Mouse (Mus musculus) layer of hippocampus, postnatal 14 days (tissue): ENCODE results near the gene Acvr1. TPM values are rescaled to one million over a fixed set of nuclear protein-coding genes. Genes with fewer than 3 reads are reported as not detected.
A peak's percentile ranks its signal among the peaks of the same experiment; 100 is the strongest.

Source experiments
- DNase-seq, 2 experiments: peaks; one replicate each; pipeline ENCODE4 v3.0.0; 2021 to 2022; ENCODE audit warnings: low spot score in 2 of 2, mixed read lengths in 1 of 2
- long read RNA-seq, 2 experiments: library from polyadenylated mRNA; stranded (forward); transcript quantifications; one replicate each; pipeline ENCODE4 v2.0.0; 2021
- total RNA-seq, 2 experiments: library from RNA; stranded (reverse); gene quantifications; 2 replicates each; pipeline ENCODE4 v1.2.3; 2021

Gene Acvr1
- total RNA-seq: 10 to 100 TPM; 49.0 to 49.9 TPM
- long read RNA-seq, experiment 1, transcript Acvr1-204 (12 exons, 3,050 nt): major isoform, 11 of 20 reads
- long read RNA-seq, experiment 1, partial matches to known transcripts: 4 of 20 reads
- long read RNA-seq, experiment 1, other reads (novel, unspliced or antisense): 2 of 20 reads
- long read RNA-seq, experiment 2, transcript Acvr1-204 (12 exons, 3,050 nt): major isoform, 13 of 32 reads
- long read RNA-seq, experiment 2, transcript Acvr1-201 (11 exons, 2,394 nt): minor isoform, 8 of 32 reads
- long read RNA-seq, experiment 2, partial matches to known transcripts: 5 of 32 reads
- long read RNA-seq, experiment 2, other reads (novel, unspliced or antisense): 5 of 32 reads

DNA sequence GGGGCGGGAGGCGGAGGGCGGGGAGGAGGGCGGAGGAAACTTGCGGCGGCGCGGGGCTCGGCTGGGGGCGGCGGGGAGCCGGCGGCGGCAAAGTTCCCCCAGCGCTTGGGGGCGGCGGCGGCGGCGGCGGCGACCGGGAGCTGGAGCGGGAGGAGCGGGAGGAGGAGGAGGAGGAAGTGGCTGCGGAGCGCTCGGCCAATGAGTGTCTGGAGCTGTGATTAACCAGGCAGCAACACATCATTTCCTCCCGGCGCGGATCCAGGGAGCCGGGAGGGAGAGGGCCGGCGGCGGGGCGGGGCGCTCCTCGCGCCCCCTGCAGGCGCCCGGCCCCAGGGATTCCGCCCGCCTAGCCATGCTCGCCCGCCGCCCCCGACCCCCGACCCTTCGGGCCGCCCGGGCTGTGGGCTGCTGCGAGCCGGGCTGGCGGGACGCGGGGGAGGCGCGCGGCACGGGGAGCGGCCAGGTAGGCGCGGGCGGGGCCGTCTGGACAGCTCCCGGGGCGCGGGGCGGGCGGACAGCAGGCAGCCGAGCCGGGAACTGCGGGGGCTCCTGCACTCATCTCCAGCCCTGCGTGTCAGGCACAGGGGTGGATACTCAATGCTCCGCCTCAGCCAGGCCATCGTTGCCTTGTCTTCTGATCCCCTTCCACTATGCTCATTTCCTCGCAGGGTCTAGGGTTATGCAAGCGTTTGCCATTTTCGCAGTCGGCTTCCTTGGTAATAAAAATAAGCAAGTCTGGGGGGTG is at the start of gene Acvr1, which contains the start of gene Upp2:
Gene Acvr1, minus strand, starts transcription at position 92 of the 745 bp plus-strand sequence.
Gene Upp2, plus strand, starts transcription at position 233 of the 745 bp plus-strand sequence.
- DNase-seq: peak; percentile 84 to 94

DNA sequence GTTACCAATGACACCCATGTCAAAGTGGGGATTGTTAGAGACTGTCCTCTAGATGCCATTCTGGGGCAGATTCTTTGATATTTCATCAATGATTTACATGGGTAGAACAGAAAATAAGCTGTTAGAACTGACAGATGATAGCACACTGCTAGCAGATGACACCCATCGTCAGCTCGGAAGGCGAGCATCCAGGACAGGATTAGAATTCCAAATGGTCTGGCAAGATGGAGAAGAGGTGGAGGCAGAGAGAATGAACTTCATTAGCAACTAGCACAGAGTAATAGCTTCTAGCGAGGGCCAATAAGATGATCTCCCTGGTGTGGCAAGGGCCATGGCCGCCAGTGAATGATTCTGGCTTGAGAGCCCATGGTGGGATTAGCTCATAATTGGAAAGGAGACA is 48.8 kb upstream of the Acvr1 start:
- peak; percentile 63 to 88 for DNase-seq

DNA sequence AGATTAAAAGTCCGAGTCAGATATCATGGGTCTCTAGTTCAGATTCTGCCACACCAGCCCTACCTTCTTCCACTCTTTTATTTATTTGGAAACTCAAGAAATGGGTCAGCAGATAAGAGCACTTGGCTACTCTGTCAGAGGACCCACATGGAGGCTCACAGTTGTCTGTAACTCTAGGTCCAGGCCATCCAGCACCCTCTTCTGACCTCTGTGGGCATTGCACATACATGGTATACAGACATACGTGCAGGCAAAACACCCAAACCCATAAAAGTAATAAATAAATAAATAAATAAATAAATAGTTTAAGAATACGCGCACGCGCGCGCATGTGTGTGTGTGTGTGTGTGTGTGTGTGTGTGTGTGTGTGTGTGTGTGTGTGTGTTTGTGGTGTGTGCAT is 47.9 kb upstream of the Acvr1 start:
- no peak for DNase-seq

DNA sequence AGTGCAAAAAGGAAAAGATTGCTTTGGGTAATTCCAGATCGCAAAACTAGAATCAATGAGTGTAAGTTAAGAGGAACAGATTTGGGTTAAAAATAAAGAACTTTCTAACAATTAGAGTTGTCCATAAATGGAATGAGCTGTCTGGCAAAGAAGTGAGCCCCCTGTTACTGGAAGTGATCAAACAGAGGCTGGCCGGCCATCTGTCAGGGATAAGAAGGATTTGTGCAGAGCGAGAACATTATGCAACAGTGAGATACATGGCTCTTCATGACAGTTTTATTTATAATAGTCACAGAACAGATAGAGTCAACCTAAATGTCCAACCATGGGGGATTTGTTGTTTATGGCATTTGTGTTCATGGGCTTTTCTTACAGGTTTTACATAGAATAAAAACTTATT is 46.8 kb upstream of the Acvr1 start:
- peak; percentile 33 to 89 for DNase-seq

DNA sequence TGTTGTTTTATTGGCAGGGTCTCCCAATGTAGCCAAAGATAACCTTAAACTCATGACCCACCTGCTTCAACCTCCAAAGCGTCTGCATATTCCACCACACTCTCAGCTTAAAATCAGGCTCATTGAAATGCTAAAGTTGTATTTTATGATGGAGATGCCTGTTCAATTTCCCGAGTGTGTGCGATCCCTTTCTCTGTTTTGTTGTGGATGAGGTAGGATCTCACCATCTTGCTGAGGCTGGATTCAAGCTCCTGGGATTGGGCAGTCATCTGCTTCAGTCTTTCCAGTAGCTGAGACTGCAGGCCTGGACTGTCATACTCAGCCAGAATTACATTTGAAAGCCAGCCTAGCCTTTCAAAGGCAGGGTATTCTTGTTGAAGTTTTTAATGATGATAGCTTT is 37.8 kb upstream of the Acvr1 start:
- DNase-seq: no peak

DNA sequence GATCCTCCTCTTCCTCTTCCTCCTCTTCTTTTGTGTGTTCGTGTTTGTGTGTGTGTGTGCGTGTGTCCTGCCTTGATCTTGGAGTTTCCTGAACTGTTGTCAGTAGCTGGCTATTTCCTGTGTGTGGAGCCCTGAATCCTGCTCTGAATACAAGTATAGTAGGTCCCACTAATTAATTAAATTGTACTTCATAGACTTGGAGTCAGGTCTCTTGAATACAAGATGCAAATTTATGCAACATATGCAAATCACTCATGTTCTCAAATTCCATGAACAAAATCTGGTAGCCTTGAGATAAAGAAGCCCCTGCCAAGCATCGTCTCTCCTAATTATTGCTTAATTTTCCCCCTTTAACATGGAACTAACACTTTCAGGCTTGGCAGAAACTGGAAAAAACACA is 36.4 kb upstream of the Acvr1 start:
- DNase-seq: no peak

DNA sequence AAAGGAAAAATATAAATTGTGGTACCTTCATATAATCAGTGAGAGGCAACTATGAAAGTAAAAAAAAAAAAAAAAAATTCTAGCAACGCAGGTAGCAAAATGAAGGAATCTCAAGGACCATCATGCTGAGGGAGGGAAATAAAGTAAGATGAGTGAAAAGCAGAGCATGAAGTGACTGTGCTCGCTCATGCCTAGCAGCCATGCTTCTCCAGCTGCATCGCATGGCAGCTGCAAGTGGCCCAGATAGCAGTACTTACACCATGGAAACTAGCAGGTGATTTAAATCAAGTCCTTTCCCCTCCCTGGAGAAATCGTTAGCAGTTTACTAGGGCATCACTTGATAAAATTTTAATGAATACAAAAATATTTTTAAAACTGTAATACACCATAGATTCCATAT is 34.4 kb upstream of the Acvr1 start:
- DNase-seq: no peak

DNA sequence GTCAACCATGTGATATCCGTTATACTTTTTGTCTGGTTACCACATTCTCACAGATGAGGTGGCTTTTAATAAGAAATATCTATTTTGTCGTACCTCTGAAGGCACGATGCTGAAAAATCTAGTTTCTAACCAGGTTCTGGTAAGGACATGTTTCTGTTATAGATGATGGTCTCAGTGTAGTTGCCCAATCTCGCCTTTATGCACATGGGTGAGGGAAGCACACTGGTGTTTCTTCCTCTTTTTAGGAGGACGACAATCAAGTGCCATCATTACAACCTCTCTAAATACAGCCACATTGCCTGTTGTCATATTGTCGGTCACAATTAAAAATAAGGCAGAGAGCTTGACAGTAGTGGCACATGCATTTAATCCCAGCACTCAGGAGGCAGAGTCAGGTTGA is 32.7 kb upstream of the Acvr1 start:
- no peak for DNase-seq

DNA sequence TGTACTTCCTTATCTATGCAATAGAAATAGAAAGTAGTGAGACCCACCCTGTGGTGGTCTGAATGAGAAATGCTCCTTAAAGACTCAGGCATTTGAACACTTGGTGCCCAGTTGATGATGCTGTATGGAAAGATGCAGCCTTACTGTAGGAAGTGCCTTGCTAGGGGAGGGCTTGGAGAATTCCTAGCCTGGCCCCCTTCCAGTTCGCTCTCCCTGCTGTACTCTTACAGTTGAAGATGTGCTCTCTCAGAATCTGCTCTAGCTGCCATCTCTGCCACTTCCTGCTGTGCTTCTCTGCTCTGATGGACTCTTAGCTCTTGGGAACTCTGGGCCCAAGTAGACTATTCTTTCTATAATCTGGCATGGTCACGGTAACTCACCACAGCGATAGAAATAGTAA is 30.6 kb upstream of the Acvr1 start:
- no peak for DNase-seq

DNA sequence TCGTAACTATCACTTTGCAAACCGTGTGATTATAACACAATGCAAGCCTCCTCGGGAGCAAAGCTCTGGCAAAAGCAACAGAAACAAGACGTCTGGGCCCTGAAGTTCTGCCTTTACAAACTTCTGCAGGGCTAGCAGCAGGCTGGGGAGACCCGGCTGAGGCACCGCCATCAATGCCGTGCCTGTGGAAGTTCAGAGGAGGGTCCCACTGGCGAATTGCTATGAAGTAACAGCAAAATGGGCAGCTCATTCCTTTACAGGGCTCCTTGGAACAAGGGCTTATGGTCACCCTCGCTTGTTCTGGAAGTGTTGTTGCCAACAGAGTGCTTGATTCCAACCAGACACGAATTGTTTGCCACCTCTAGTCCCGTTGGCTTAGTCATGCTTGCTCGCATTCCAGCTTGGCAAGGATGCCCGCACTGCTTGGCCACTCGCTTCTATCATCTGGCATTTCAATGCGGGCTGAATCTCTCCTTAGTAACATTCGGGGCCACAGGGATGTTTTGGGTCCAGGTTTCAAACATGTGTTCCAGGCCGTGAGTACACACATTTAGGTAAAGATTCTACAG is 29.9 kb upstream of the Acvr1 start:
- peak; percentile 56 to 81 for DNase-seq

DNA sequence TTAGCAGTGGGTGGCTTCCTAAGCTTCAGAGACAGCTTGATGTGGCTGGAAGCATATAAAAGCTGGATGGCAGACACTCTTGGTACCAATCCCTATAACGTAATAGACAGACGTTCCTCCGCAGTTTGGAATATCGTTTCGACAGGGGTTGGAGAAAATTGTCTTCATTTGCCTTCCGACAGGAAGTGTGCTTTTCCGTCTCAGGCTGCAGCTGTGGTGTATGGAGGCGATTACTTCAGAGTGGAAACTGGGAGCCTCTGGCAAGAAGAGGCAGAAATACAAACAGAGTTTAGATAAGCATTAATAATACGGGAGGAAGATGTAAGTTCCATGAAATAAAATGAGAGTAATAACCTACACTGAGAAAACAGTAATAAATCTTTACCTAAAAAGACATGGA is 28.4 kb upstream of the Acvr1 start:
- DNase-seq: no peak

DNA sequence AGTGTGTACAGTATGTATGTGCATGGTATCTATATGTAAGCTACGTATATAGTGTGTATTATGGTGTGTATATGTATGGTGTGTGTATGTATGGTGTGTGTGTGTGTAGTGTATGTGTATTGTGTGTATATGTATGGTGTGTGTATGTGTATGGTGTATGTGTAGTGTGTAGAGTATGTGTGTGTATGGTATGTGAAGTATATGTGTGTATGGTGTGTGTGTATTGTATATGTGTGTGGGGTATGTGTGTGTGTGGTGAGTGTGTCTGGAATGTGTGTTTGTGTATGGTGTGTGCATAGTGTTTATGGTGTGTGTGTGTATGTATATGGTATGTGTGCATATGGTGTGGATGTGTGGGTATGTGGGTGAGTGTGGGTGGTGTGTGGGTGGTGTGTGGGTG is 23.1 kb upstream of the Acvr1 start:
- DNase-seq: no peak

DNA sequence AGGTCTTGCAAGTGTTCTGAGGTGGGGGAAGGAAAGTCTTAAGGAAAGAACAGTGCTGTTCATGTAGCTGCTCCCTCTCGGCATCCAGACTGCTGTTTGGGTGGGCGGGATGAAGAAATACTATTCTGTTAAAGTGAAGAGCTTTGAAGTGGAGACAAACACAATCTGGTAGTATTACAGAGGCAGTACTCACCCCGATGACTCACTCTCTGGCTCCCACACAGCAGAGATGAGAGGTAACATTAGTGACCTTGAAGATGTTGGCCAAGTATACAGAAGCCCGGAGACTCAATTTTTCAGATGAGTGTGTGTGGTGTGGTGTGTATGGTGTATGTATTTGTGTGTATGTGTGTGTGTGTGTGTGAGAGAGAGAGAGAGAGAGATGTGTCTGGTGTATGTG is 22.7 kb upstream of the Acvr1 start:
- DNase-seq: peak in 1 of 2 experiments; percentile 43

DNA sequence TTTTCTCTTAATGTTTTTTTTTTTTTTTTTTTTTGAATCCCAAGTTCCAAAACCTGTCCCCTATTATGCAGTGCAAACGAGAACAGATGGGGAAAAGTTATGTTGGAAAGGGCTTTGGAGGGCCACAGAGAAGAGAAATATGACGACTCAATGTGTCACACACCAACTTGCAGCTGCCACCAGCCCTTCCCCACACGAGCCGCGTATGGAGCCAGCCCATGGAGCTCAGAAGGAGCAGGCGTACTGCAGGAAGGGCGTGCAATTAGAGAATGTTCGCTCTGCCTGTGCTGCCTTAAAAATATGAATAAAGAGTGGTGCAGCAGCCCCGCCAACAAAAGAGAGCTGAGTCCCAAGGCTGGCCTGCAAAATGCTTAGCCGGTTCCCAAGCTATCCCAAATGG is 19.4 kb upstream of the Acvr1 start:
- DNase-seq: peak; percentile 74 to 91

DNA sequence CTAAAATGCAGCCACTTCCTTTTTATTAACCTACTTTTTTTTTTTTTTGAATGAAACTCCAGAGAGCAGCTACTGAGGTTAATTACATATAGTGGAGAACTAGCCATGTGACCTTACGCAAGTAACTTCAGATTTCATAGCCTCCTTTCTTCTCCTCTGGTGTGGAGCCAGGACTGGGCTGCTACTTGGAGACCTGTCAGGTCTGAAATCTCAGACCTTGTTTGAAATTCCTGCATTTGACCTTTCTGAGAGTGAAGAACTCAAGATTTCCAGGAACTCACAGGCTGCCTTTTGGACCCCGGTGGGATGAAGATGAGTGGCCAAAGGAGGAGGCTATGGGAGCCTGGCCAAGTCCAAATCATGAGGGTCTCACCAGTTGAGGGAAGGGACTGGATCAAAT is 7.2 kb upstream of the Acvr1 start:
- no peak for DNase-seq

DNA sequence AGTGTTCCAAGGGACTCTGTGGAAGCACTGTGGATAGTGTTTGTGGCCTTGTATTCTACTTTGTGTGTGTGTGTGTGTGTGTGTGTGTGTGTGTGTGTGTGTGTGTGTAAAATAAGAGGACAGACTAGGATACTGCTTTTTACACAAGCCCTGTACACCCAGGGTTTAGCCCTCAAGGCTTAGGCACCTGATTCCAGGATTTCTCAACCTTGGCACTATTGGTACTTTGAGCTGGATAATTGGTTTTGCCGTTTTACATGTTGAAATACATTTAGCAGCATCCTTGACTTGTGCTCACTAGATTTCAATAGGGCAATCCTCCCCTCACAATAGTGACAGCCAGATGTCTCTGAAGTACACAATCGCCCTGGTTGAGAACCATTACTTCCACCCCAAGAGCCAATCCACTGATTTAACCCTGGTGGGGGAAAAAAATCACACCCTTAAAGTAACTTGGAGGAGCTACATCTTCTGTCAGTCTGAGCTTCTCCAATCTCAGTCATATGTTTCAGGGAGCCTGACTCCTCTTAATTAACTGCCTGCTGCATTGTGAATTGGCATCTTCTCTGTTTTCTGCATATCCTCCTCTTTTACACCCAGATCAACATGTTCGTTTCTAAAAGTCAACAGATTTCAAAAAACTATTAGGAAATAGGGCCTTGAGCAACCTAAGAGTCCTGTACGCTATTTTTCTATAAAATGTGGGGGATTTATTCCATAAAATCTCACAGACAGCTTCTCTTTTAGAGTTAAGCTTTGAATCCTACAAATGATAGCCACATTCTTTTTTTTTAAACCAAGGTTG is 2.1 kb upstream of the Acvr1 start:
- DNase-seq: peak in 1 of 2 experiments; percentile 33

DNA sequence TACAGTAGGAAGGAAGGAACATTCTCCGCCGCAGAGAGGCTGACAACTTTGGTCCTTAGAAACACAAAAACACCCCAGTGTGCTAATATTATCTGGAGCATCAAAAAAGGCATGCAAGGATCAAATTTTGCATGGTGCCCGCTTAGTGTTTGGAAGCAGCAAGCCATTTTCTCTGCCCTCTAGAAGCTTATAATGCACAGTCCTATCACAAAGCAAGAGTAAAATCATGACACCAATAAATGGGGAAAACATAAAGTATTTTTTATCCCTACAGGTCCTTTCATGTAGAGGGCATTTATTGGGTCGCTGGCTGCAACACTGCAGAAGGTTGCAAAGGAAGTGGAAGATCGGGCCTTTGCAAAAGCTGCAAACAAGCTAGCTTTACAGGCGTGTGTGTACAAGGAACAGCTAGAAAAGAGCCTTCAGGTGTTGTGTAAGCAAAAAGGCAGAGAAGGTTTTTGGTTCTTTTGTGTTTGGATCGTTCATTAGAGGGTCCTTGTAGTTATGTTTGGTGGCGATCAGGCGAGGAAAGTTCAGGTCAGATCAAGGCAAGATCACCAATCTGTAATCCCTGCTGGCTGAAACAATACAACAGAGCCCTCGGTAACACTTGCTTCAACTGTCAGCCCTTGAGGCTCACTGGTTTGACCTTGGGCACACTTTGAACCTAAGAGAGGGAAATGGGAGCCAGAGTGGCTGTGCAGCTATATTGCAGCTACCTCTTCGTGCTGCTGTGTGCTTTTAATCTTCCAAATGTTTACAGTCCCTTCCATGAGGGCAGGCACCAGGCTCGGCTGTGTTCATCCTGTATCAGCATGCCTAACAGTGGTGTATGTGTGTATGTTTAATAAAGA is 1.1 kb upstream of the Acvr1 start:
- peak in 1 of 2 experiments; percentile 28 for DNase-seq

DNA sequence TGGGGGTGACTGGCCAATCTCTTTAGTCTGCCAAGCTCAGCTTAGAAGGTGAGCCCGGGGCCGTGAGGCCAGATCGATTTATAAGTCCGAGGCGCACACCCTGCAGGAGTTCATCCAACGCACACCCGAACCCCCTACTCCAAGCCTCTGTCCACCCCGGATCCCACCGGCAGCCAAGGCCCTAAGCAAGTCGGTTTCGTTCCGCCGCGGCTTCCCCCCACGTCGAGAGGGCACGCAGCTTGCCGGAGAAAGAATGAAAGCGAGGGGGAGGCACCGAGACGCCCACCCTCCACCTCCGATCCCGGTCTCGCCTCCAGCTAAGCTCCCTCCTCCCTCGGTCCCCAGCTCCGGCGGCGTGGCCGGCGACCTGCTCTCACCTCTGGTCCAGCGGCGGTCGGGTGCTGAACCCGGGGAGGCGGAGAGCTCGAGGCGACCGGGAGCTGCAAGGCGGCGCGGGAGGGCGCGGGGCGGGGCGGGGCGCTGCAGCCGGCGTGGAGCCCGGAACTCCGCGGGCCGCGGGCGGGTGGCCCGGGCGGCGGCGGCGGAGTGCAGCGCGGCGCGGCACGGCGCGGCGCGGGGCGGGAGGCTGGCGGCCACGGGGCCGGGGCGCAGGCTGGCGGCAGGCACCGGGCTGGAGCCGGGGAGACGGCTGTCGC is 419 bp downstream of the Acvr1 start:
- DNase-seq: peak; percentile 51 to 57

DNA sequence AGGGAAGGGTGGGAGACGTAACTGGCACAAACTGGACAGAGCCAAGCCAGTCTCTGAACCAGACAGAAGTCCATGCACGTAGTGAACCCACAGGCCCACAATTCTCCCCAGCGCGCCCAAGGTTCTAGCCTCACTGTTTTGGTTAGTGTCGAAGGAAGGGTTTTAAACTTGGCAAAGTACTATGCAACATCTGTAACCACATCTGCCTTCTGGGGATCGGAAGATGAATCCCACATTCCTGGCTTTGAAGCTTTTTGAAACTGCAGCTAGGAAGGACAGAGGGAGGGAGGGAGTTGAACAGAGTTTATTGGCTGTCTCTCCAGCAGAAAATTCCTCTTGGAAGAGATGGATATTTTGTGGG is 928 bp downstream of the Acvr1 start:
- DNase-seq: peak in 1 of 2 experiments; percentile 22

DNA sequence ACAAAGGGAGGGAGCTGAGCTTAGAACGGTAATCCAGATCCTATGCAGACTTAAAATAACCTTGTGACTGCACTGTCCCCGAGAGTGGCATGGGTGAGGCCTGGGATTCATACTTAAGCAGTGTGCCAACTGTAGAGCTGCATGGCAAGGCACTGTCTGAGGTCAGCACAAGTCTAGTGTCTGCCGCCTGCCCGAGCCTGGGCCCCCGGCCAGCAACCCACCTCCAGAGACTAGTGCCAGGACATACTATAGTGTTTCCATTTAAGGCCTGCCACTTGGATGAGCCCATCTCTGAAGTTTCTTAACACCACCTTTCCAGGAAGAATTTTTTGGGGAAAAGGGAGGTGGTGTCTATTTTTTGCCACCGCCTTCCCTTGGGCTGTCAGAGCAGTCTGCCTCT is 1.7 kb downstream of the Acvr1 start:
- DNase-seq: peak in 1 of 2 experiments; percentile 28
